Mouse (Mus musculus) spleen, adult 10 weeks (tissue): ENCODE measurements around the gene Defa23. TPM values are rescaled to one million over a fixed set of nuclear protein-coding genes. Genes with fewer than 3 reads are reported as not detected.

Experiments used
- polyA plus RNA-seq: library from polyadenylated mRNA; stranded (reverse); fragments of 350-450 nt; fragmentation: Illumina TruSeq; extraction: RNeasy Lipid Tissue Mini Kit (QIAGEN cat#74804); gene quantifications from one replicate; pipeline ENCODE4 v1.2.3, GENCODE M21; 2015; ENCODE audit warnings: low replicate concordance; ENCODE audit not compliant: insufficient read depth

Gene Defa23
- polyA plus RNA-seq, result not detected

DNA sequence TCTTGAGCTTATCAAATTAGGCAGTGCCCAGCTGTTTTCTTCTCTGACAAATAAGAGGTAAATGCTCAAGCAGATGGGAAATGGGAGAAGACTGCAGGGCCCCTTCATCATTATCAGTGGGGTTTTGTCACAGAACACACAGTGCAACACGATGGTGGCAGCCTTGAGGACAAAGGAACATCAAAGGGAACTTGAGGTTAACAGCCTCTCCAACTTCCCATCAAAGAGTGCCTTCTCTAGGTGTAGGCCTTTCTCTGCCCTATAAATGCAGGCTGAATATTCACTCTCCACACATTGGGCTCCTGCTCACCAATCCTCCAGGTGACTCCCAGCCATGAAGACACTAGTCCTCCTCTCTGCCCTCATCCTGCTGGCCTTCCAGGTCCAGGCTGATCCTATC, at the start of gene Defa23:
Gene Defa23, plus strand, starts transcription at position 301 of the 400 bp plus-strand sequence.

GRCm38 (mm10) chr8:21025245-21025644, 29.6 kb upstream of the Defa23 start, which contains the start of gene Defa21:
TSS of gene Defa21 (plus strand) at chr8:21025545.

DNA sequence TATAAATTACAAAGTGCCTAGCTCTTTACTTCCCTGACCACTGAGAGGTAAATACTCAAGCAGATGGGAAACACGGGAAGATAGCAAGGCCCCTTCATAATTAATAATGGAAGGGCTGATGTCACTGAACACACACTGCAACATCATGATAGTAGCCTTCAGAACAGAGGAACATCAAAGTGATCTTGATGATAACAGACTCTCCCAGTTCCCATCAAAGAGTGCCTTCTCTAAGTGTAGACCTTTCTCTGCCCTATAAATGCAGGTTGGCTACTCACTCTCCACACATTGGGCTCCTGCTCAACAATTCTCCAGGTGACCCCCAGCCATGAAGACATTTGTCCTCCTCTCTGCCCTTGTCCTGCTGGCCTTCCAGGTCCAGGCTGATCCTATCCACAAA, 9.9 kb downstream of the Defa23 start, which contains the start of gene Defa35:
Gene Defa35, plus strand, starts transcription at position 301 of the 400 bp plus-strand sequence.

GRCm38 (mm10) chr8:21084142-21084541, 29.3 kb downstream of the Defa23 start, which contains the start of gene Defa25:
TSS of gene Defa25 (plus strand) at chr8:21084442.

GRCm38 (mm10) chr8:21095950-21096349, 41.1 kb downstream of the Defa23 start, which contains the start of gene Gm14851:
TSS of gene Gm14851 (minus strand) at chr8:21096050.

Other genes starting within 250 kb of the Defa23 start
- not detected for gene Defb33, start 162.4 kb upstream of the Defa23 start, polyA plus RNA-seq
- 3.4 TPM for gene Gm15056, start 152.4 kb upstream of the Defa23 start, polyA plus RNA-seq
- not detected for gene Gm6040, start 133.0 kb upstream of the Defa23 start, polyA plus RNA-seq
- gene AY761185, start 110.3 kb upstream of the Defa23 start, polyA plus RNA-seq, result not detected
- gene Defa21, start 29.5 kb upstream of the Defa23 start, polyA plus RNA-seq, result not detected
- not detected for gene Defa35, start 10.0 kb downstream of the Defa23 start, polyA plus RNA-seq
- gene Defa25, start 29.4 kb downstream of the Defa23 start, polyA plus RNA-seq, result not detected
- not detected for gene Gm14851, start 41.0 kb downstream of the Defa23 start, polyA plus RNA-seq
- gene Defa30, start 79.6 kb downstream of the Defa23 start, polyA plus RNA-seq, result not detected
- gene Defa22, start 107.2 kb downstream of the Defa23 start, polyA plus RNA-seq, result not detected
- not detected for gene Defa31, start 136.6 kb downstream of the Defa23 start, polyA plus RNA-seq
- not detected for gene Gm15293, start 146.5 kb downstream of the Defa23 start, polyA plus RNA-seq
- not detected for gene Gm15292, start 194.7 kb downstream of the Defa23 start, polyA plus RNA-seq